Mouse (Mus musculus): ENCODE measurements around the gene Ptpn14. TPM values are rescaled to one million over a fixed set of nuclear protein-coding genes. Genes with fewer than 3 reads are reported as not detected.

Gene Ptpn14
- total RNA-seq, 1 experiment: 27.1 TPM

GRCm38 (mm10) chr1:189743136-189743535 lies 15.1 kb downstream of the Ptpn14 start:
- no peak for TF ChIP-seq ZNF384 (IDR thresholded peaks at IDR 0.05; ENCODE audit: low read depth, low read length)
- TF ChIP-seq MAFK (IDR thresholded peaks at IDR 0.05; ENCODE audit: insufficient read depth, low read depth, low read length): no peak
- no peak for TF ChIP-seq CHD2 (IDR thresholded peaks at IDR 0.05; ENCODE audit: low read depth, low read length)
- TF ChIP-seq HCFC1 (IDR thresholded peaks at IDR 0.05; ENCODE audit: borderline replicate concordance, insufficient read depth, low read length): no peak
- no peak for TF ChIP-seq ZC3H11A (IDR thresholded peaks at IDR 0.05; ENCODE audit: borderline replicate concordance, low read depth, low read length)
- peaks cover 8% of the 10 kb centered on the region; the same call in 1 of the 2 replicates for H3K36me3 ChIP-seq (ENCODE audit: control insufficient read depth, insufficient read depth, low read length, poor library complexity, severe bottlenecking)
- H3K9me3 ChIP-seq (ENCODE audit: control insufficient read depth, insufficient read depth, low read depth, low read length): no peaks in the 10 kb centered on the region
- no peak for DNase-seq (ENCODE audit: low read depth, low spot score)
- H3K4me1 ChIP-seq (ENCODE audit: control insufficient read depth in 2 of 2, insufficient read depth in 2 of 2, low read length in 2 of 2, poor library complexity in 1 of 2): peaks cover 0 to 9% of the 10 kb centered on the region in 2 experiments; a peak in 1 of 4 replicates
- no peak overlapping the region for H3K9ac ChIP-seq (ENCODE audit: insufficient read depth, low read depth, low read length, poor library complexity, severe bottlenecking)
- in situ Hi-C loops (cut with MboI; ENCODE audit: low sequenced_read_pairs in 2 of 2, unreplicated experiment in 2 of 2): loop anchor here in 1 of 2 experiments (25.0 kb wide), 1 partner anchor 419 kb away; the partner anchor contains the start of gene Prox1
- no peak overlapping the region for H3K27ac ChIP-seq (ENCODE audit: insufficient read depth, low read depth, low read length, poor library complexity, severe bottlenecking)
- H3K4me3 ChIP-seq (ENCODE audit: insufficient read depth in 1 of 2, low read depth in 1 of 2, low read length in 2 of 2, poor library complexity in 1 of 2, severe bottlenecking in 1 of 2): no peak overlapping the region

- DNase-seq (ENCODE audit: low read depth, low spot score): no peak
- H3K9ac ChIP-seq (ENCODE audit: insufficient read depth, low read depth, low read length, poor library complexity, severe bottlenecking): no peak overlapping the region
- in situ Hi-C loops (cut with MboI; ENCODE audit: low sequenced_read_pairs in 2 of 2, unreplicated experiment in 2 of 2): loop anchor here in 1 of 2 experiments (25.0 kb wide), 1 partner anchor 417 kb away; the partner anchor contains the start of gene Prox1
Observed at GRCm38 (mm10) chr1:189744914-189745710, 17.0 kb downstream of the Ptpn14 start.

GRCm38 (mm10) chr1:189746520-189746919 lies 18.5 kb downstream of the Ptpn14 start:
- in situ Hi-C loops (cut with MboI; ENCODE audit: low sequenced_read_pairs in 2 of 2, unreplicated experiment in 2 of 2): loop anchor here in 1 of 2 experiments (25.0 kb wide), 1 partner anchor 416 kb away; the partner anchor contains the start of gene Prox1
- H3K36me3 ChIP-seq (ENCODE audit: control insufficient read depth, insufficient read depth, low read length, poor library complexity, severe bottlenecking): peaks cover 2% of the 10 kb centered on the region; the same call in 1 of the 2 replicates

More at GRCm38 (mm10) chr1:189744914-189745710, 17.0 kb downstream of the Ptpn14 start:
- TF ChIP-seq ZNF384 (IDR thresholded peaks at IDR 0.05; ENCODE audit: low read depth, low read length) (no peak), MAFK (IDR thresholded peaks at IDR 0.05; ENCODE audit: insufficient read depth, low read depth, low read length) (no peak), CHD2 (IDR thresholded peaks at IDR 0.05; ENCODE audit: low read depth, low read length) (no peak), ZC3H11A (IDR thresholded peaks at IDR 0.05; ENCODE audit: borderline replicate concordance, low read depth, low read length) (no peak), HCFC1 (IDR thresholded peaks at IDR 0.05; ENCODE audit: borderline replicate concordance, insufficient read depth, low read length) (no peak)
- no peaks in the 10 kb centered on the region for H3K9me3 ChIP-seq (ENCODE audit: control insufficient read depth, insufficient read depth, low read depth, low read length)
- peaks cover 0 to 9% of the 10 kb centered on the region in 2 experiments; a peak in 1 of 4 replicates for H3K4me1 ChIP-seq (ENCODE audit: control insufficient read depth in 2 of 2, insufficient read depth in 2 of 2, low read length in 2 of 2, poor library complexity in 1 of 2)
- no peak overlapping the region for H3K4me3 ChIP-seq (ENCODE audit: insufficient read depth in 1 of 2, low read depth in 1 of 2, low read length in 2 of 2, poor library complexity in 1 of 2, severe bottlenecking in 1 of 2)
- no peak overlapping the region; the same call in 1 of the 2 replicates for H3K27ac ChIP-seq (ENCODE audit: insufficient read depth, low read depth, low read length, poor library complexity, severe bottlenecking)
- peaks cover 2% of the 10 kb centered on the region; the same call in 1 of the 2 replicates for H3K36me3 ChIP-seq (ENCODE audit: control insufficient read depth, insufficient read depth, low read length, poor library complexity, severe bottlenecking)

GRCm38 (mm10) chr1:189749789-189750188 lies 21.7 kb downstream of the Ptpn14 start:
- no peak overlapping the region for H3K9ac ChIP-seq (ENCODE audit: insufficient read depth, low read depth, low read length, poor library complexity, severe bottlenecking)
- H3K4me1 ChIP-seq (ENCODE audit: control insufficient read depth in 2 of 2, insufficient read depth in 2 of 2, low read length in 2 of 2, poor library complexity in 1 of 2): peaks cover 2 to 13% of the 10 kb centered on the region in 2 experiments; a peak in 3 of 4 replicates
- no peaks in the 10 kb centered on the region; the same call in 1 of the 2 replicates for H3K36me3 ChIP-seq (ENCODE audit: control insufficient read depth, insufficient read depth, low read length, poor library complexity, severe bottlenecking)
- H3K27ac ChIP-seq (ENCODE audit: insufficient read depth, low read depth, low read length, poor library complexity, severe bottlenecking): no peak overlapping the region
- TF ChIP-seq ZNF384 (IDR thresholded peaks at IDR 0.05; ENCODE audit: low read depth, low read length): no peak
- TF ChIP-seq MAFK (IDR thresholded peaks at IDR 0.05; ENCODE audit: insufficient read depth, low read depth, low read length): no peak
- no peak for TF ChIP-seq ZC3H11A (IDR thresholded peaks at IDR 0.05; ENCODE audit: borderline replicate concordance, low read depth, low read length)
- TF ChIP-seq HCFC1 (IDR thresholded peaks at IDR 0.05; ENCODE audit: borderline replicate concordance, insufficient read depth, low read length): no peak
- no peak for TF ChIP-seq CHD2 (IDR thresholded peaks at IDR 0.05; ENCODE audit: low read depth, low read length)
- in situ Hi-C loops (cut with MboI; ENCODE audit: low sequenced_read_pairs in 2 of 2, unreplicated experiment in 2 of 2): loop anchor here in 1 of 2 experiments (25.0 kb wide), 1 partner anchor 413 kb away; the partner anchor contains the start of gene Prox1
- no peak for DNase-seq (ENCODE audit: low read depth, low spot score)
- no peaks in the 10 kb centered on the region for H3K9me3 ChIP-seq (ENCODE audit: control insufficient read depth, insufficient read depth, low read depth, low read length)
- H3K4me3 ChIP-seq (ENCODE audit: insufficient read depth in 1 of 2, low read depth in 1 of 2, low read length in 2 of 2, poor library complexity in 1 of 2, severe bottlenecking in 1 of 2): no peak overlapping the region

More at GRCm38 (mm10) chr1:189746520-189746919, 18.5 kb downstream of the Ptpn14 start:
- Histone ChIP-seq H3K27ac (ENCODE audit: insufficient read depth, low read depth, low read length, poor library complexity, severe bottlenecking) (no peak overlapping the region), H3K9me3 (ENCODE audit: control insufficient read depth, insufficient read depth, low read depth, low read length) (no peaks in the 10 kb centered on the region), H3K4me3 (ENCODE audit: insufficient read depth in 1 of 2, low read depth in 1 of 2, low read length in 2 of 2, poor library complexity in 1 of 2, severe bottlenecking in 1 of 2) (no peak overlapping the region), H3K9ac (ENCODE audit: insufficient read depth, low read depth, low read length, poor library complexity, severe bottlenecking) (no peak overlapping the region), H3K4me1 (ENCODE audit: control insufficient read depth in 2 of 2, insufficient read depth in 2 of 2, low read length in 2 of 2, poor library complexity in 1 of 2) (peaks cover 0 to 9% of the 10 kb centered on the region in 2 experiments; a peak in 1 of 4 replicates)
- DNase-seq (ENCODE audit: low read depth, low spot score): no peak
- TF ChIP-seq CHD2 (IDR thresholded peaks at IDR 0.05; ENCODE audit: low read depth, low read length) (no peak), ZNF384 (IDR thresholded peaks at IDR 0.05; ENCODE audit: low read depth, low read length) (no peak), ZC3H11A (IDR thresholded peaks at IDR 0.05; ENCODE audit: borderline replicate concordance, low read depth, low read length) (no peak), MAFK (IDR thresholded peaks at IDR 0.05; ENCODE audit: insufficient read depth, low read depth, low read length) (no peak), HCFC1 (IDR thresholded peaks at IDR 0.05; ENCODE audit: borderline replicate concordance, insufficient read depth, low read length) (no peak)
